9 mouse cellular contexts compared by ENCODE assay signal in genomic region chr5:135494183-135494910, GRCm38 (mm10). TPM values are rescaled to one million over a fixed set of nuclear protein-coding genes. Genes with fewer than 3 reads are reported as not detected.
DNase-seq lines count a peak whose midpoint lies in the region; ATAC-seq and TF ChIP-seq lines count a peak whose summit lies in the region.
"Had no signal": no experiment of that assay in that cellular context is flagged by ENCODE, and none has a peak within 500 bp of the region (broad histone marks: within the 10 kb centered on the region; RNA-seq: fewer than 3 reads in every experiment).

No protein-coding gene starts in this region.

- TF ChIP-seq CTCF in ES-Bruce4 (IDR thresholded peaks at IDR 0.05; ENCODE audit: low read depth, low read length): peak; percentile 54
- peak; percentile 54 for TF ChIP-seq CTCF in bone marrow macrophage, adult 2 months (IDR thresholded peaks at IDR 0.05; ENCODE audit: low read depth, low read length)
- TF ChIP-seq CTCF in intestine, postnatal 0 days (IDR thresholded peaks at IDR 0.05; ENCODE audit: low read depth): peak; percentile 85
- no peak for TF ChIP-seq CTCF in thymus, adult 2 months (IDR thresholded peaks at IDR 0.05; ENCODE audit: borderline replicate concordance, control insufficient read depth, extremely low read depth, insufficient read depth, low read length, poor library complexity)

- peak; percentile 54 for DNase-seq in retina, postnatal 1 day
- no peak for DNase-seq in thymus, adult 2 months
- DNase-seq in gastrocnemius, adult 18-20 months (ENCODE audit: low spot score): no peak

- H3K36me3 ChIP-seq in hindbrain, embryonic 13.5 days: no peaks in the 10 kb centered on the region
- no peaks in the 10 kb centered on the region for H3K36me3 ChIP-seq in hindbrain, embryonic 12.5 days
- no peaks in the 10 kb centered on the region for H3K36me3 ChIP-seq in ES-Bruce4 (ENCODE audit: control insufficient read depth, insufficient read depth, low read length, poor library complexity, severe bottlenecking)
- no peaks in the 10 kb centered on the region for H3K36me3 ChIP-seq in intestine, postnatal 0 days (ENCODE audit: control insufficient read depth, insufficient read depth)
- H3K36me3 ChIP-seq in thymus, adult 2 months (ENCODE audit: control insufficient read depth, insufficient read depth, low read length): no peaks in the 10 kb centered on the region
- H3K36me3 ChIP-seq: liver, embryonic 15.5 days had no signal

- no peaks in the 10 kb centered on the region for H3K9me3 ChIP-seq in hindbrain, embryonic 13.5 days
- H3K9me3 ChIP-seq in hindbrain, embryonic 12.5 days (replicated peaks): no peaks in the 10 kb centered on the region
- no peaks in the 10 kb centered on the region for H3K9me3 ChIP-seq in ES-Bruce4 (replicated peaks; ENCODE audit: control insufficient read depth, insufficient read depth, low read length, poor library complexity, severe bottlenecking)
- no peaks in the 10 kb centered on the region for H3K9me3 ChIP-seq in intestine, postnatal 0 days (ENCODE audit: control insufficient read depth)
- H3K9me3 ChIP-seq: liver, embryonic 15.5 days had no signal

- no peak overlapping the region for H3K9ac ChIP-seq in hindbrain, embryonic 13.5 days
- H3K9ac ChIP-seq in hindbrain, embryonic 12.5 days: no peak overlapping the region
- no peak overlapping the region for H3K9ac ChIP-seq in ES-Bruce4 (ENCODE audit: low read depth, poor library complexity, severe bottlenecking)
- no peak overlapping the region for H3K9ac ChIP-seq in intestine, postnatal 0 days (ENCODE audit: low read depth, low read length)
- H3K9ac ChIP-seq: liver, embryonic 15.5 days had no signal

- no peak for TF ChIP-seq EP300 in ES-Bruce4 (IDR thresholded peaks at IDR 0.05; ENCODE audit: insufficient read depth, low read depth, low read length)

- WGBS in hindbrain, embryonic 13.5 days: 84% methylated on average over 13 of the region's 13 CpGs
- 84% methylated on average over 13 of the region's 13 CpGs for WGBS in hindbrain, embryonic 12.5 days
- 74% methylated on average over 13 of the region's 13 CpGs for WGBS in intestine, postnatal 0 days
- 90% methylated on average over 13 of the region's 13 CpGs for WGBS in thymus, adult 2 months

- no peaks in the 10 kb centered on the region for H3K27me3 ChIP-seq in hindbrain, embryonic 13.5 days
- H3K27me3 ChIP-seq in hindbrain, embryonic 12.5 days: no peaks in the 10 kb centered on the region
- no peaks in the 10 kb centered on the region for H3K27me3 ChIP-seq in ES-Bruce4 (ENCODE audit: control insufficient read depth, insufficient read depth, low read length, poor library complexity, severe bottlenecking)
- no peaks in the 10 kb centered on the region for H3K27me3 ChIP-seq in intestine, postnatal 0 days (replicated peaks; ENCODE audit: control insufficient read depth, insufficient read depth, low read length)
- H3K27me3 ChIP-seq in thymus, adult 2 months (ENCODE audit: control insufficient read depth, insufficient read depth, low read length): 0 out of 2 replicates have a peak, but pooled peaks cover under 1% of the 10 kb centered on the region

- no peak for TF ChIP-seq POLR2A in ES-Bruce4 (IDR thresholded peaks at IDR 0.05; ENCODE audit: insufficient read depth, low read length)
- TF ChIP-seq POLR2A in bone marrow macrophage, adult 2 months (IDR thresholded peaks at IDR 0.05; ENCODE audit: borderline replicate concordance, low read depth, low read length): no peak
- no peak for TF ChIP-seq POLR2A in thymus, adult 2 months (IDR thresholded peaks at IDR 0.05; ENCODE audit: control insufficient read depth, extremely low read depth, insufficient read depth, low read length, poor library complexity)

- no peak overlapping the region for H3K4me3 ChIP-seq in hindbrain, embryonic 13.5 days
- H3K4me3 ChIP-seq in hindbrain, embryonic 12.5 days: no peak overlapping the region
- no peak overlapping the region for H3K4me3 ChIP-seq in ES-Bruce4 (ENCODE audit: low read depth, low read length)
- no peak overlapping the region for H3K4me3 ChIP-seq in bone marrow macrophage, adult 2 months (ENCODE audit: insufficient read depth, low read length)
- no peak overlapping the region for H3K4me3 ChIP-seq in intestine, postnatal 0 days (ENCODE audit: low read depth, low read length)
- no peak overlapping the region for H3K4me3 ChIP-seq in thymus, adult 2 months (ENCODE audit: control insufficient read depth, insufficient read depth, low read length)
- H3K4me3 ChIP-seq: liver, embryonic 15.5 days had no signal

- peak overlapping the region; percentile 42; the same call in 1 of the 2 replicates for H3K27ac ChIP-seq in hindbrain, embryonic 13.5 days
- no peak overlapping the region for H3K27ac ChIP-seq in hindbrain, embryonic 12.5 days
- H3K27ac ChIP-seq in ES-Bruce4 (ENCODE audit: insufficient read depth, low read length): peak overlapping the region; percentile 32
- H3K27ac ChIP-seq in bone marrow macrophage, adult 2 months (ENCODE audit: insufficient read depth, low read depth, low read length): no peak overlapping the region
- no peak overlapping the region for H3K27ac ChIP-seq in intestine, postnatal 0 days (ENCODE audit: low read depth, low read length)
- H3K27ac ChIP-seq in thymus, adult 2 months (ENCODE audit: control insufficient read depth, insufficient read depth, low read length): no peak overlapping the region
- H3K27ac ChIP-seq: liver, embryonic 15.5 days had no signal

- H3K4me1 ChIP-seq in hindbrain, embryonic 13.5 days (replicated peaks): peaks cover 17% of the 10 kb centered on the region
- peaks cover 14% of the 10 kb centered on the region for H3K4me1 ChIP-seq in hindbrain, embryonic 12.5 days
- peaks cover 2% of the 10 kb centered on the region for H3K4me1 ChIP-seq in ES-Bruce4 (ENCODE audit: control insufficient read depth, insufficient read depth, low read length)
- peaks cover 8% of the 10 kb centered on the region for H3K4me1 ChIP-seq in bone marrow macrophage, adult 2 months (ENCODE audit: control insufficient read depth, insufficient read depth, low read length)
- no peaks in the 10 kb centered on the region for H3K4me1 ChIP-seq in intestine, postnatal 0 days (replicated peaks; ENCODE audit: control insufficient read depth, insufficient read depth, low read length)
- H3K4me1 ChIP-seq in thymus, adult 2 months (replicated peaks; ENCODE audit: control insufficient read depth, insufficient read depth, low read length): 0 out of 2 replicates have a peak, but pooled peaks cover 1% of the 10 kb centered on the region
- H3K4me1 ChIP-seq: liver, embryonic 15.5 days had no signal

- ATAC-seq in hindbrain, embryonic 13.5 days (ENCODE audit: low FRiP score): no peak
- ATAC-seq in hindbrain, embryonic 12.5 days (ENCODE audit: low FRiP score): no peak
- peak; percentile 64; the same call in 1 of the 2 replicates for ATAC-seq in intestine, postnatal 0 days

- H3K4me2 ChIP-seq in hindbrain, embryonic 13.5 days: no peak overlapping the region
- no peak overlapping the region for H3K4me2 ChIP-seq in hindbrain, embryonic 12.5 days (replicated peaks)
- H3K4me2 ChIP-seq in intestine, postnatal 0 days (replicated peaks; ENCODE audit: low read depth): no peak overlapping the region
- H3K4me2 ChIP-seq: liver, embryonic 15.5 days had no signal

RNA-seq across cellular contexts. Expression of gene Hip1, which starts 50.6 kb away (rescaled TPM):
- polyA plus RNA-seq in hindbrain, embryonic 13.5 days (2015; fragmentation: Nextera tagmentation; extraction: Ambion mirVana): 38.4 and 38.5 TPM in 2 replicates
- 67.8 and 68.0 TPM in 2 replicates for polyA plus RNA-seq in hindbrain, embryonic 12.5 days (2016; fragmentation: Nextera tagmentation; extraction: Ambion mirVana)
- polyA plus RNA-seq in ES-Bruce4 (2011; ENCODE audit: insufficient read depth, insufficient read length, low read depth, missing spikeins): 51.6 and 63.2 TPM in 2 replicates
- polyA plus RNA-seq in bone marrow macrophage, adult 2 months (2012; ENCODE audit: insufficient read depth, insufficient read length, missing spikeins): 50.3 and 59.5 TPM in 2 replicates
- 5.9 and 6.4 TPM in 2 replicates for polyA plus RNA-seq in intestine, postnatal 0 days (2015; fragmentation: Nextera tagmentation; extraction: Ambion mirVana)
- 9.9 and 11.8 TPM in 2 replicates for polyA plus RNA-seq in thymus, adult 2 months (2012; rRNA removed)
- total RNA-seq in gastrocnemius, adult 18-20 months (2021): 10 to 100 TPM; 17.3 TPM

Comparison
In these comparisons a context has a peak if more than half of its experiments do, and no peak if none do; other contexts are left out.
1. H3K27ac ChIP-seq: peak in hindbrain, embryonic 13.5 days (single experiment) and ES-Bruce4 (single experiment); none in hindbrain, embryonic 12.5 days (single experiment), bone marrow macrophage, adult 2 months (single experiment), intestine, postnatal 0 days (single experiment) and thymus, adult 2 months (single experiment).